Mouse (Mus musculus) forebrain, embryonic 12.5 days (tissue): ENCODE measurements around the gene Hyal4. TPM values are rescaled to one million over a fixed set of nuclear protein-coding genes. Genes with fewer than 3 reads are reported as not detected.

Source experiments
- ATAC-seq: fragments of 200-750 bp; cut with Nextera tagmentation; 2 replicates; pipeline ENCODE4 v1.8.0; 2017; ENCODE audit warnings: moderate TSS enrichment; ENCODE audit not compliant: low FRiP score
- H3K27ac ChIP-seq: fragments of 300-500 bp; sonication (generic); 2 replicates; pipeline ENCODE4 v1.5.1; 2016; ENCODE audit warnings: mild to moderate bottlenecking
- H3K27me3 ChIP-seq: fragments of 300-500 bp; sonication (generic); 2 replicates; pipeline ENCODE4 v1.6.1; 2016; ENCODE audit warnings: mild to moderate bottlenecking
- H3K36me3 ChIP-seq: fragments of 300-500 bp; sonication (generic); replicated peaks from 2 replicates; pipeline ENCODE4 v1.6.1; 2016; ENCODE audit warnings: mild to moderate bottlenecking
- H3K4me1 ChIP-seq: fragments of 300-500 bp; sonication (generic); 2 replicates; pipeline ENCODE4 v1.6.1; 2016
- H3K4me2 ChIP-seq: fragments of 300-500 bp; sonication (generic); 2 replicates; pipeline ENCODE4 v1.6.1; 2016; ENCODE audit warnings: mild to moderate bottlenecking, moderate library complexity
- H3K4me3 ChIP-seq: fragments of 300-500 bp; sonication (generic); replicated peaks from 2 replicates; pipeline ENCODE4 v1.5.1; 2016; ENCODE audit warnings: mild to moderate bottlenecking
- H3K9ac ChIP-seq: fragments of 300-500 bp; sonication (generic); 2 replicates; pipeline ENCODE4 v1.6.1; 2016; ENCODE audit warnings: mild to moderate bottlenecking
- H3K9me3 ChIP-seq: fragments of 300-500 bp; sonication (generic); 2 replicates; pipeline ENCODE4 v1.6.1; 2016
- WGBS: fragments of 180-500 bp; shearing (Covaris S2); methylation state at CpG from one replicate; pipeline ENCODE4 v1.1.7; 2016; 5-methylcytosine and 5-hydroxymethylcytosine counted together
- polyA plus RNA-seq: library from polyadenylated mRNA; unstranded; fragments of >200 nt; fragmentation: Nextera tagmentation; extraction: Ambion mirVana; gene quantifications from 2 replicates; pipeline ENCODE4 v1.2.1, GENCODE M21; 2016

Gene Hyal4
- polyA plus RNA-seq, result not detected in 2 replicates

DNA sequence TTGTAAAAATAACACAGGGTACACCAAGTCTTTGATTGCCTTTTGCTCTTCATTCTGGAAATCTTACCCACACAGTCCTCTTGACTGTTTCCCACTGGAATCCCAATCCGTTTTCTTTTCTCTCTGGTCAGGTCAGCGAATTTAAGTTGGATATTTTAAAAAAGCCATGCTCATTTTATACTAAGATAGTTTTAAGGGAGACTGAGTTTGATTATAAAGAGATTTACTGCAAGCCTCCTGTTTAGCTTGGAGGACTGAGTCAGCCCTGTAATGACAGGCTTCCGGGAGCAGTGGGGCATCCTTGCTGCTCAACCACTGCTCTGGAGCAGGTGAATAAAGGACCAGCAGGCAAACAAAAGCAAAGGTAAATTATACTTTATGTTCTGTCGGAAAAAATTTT lies at the start of gene Hyal4:
Hyal4 (plus strand) TSS at position 301 of the 400 bp plus-strand sequence.
- H3K36me3 ChIP-seq, result no peaks in the 10 kb centered on the region
- H3K4me3 ChIP-seq, result no peak within 1 kb of the TSS
- no peak within 1 kb of the TSS for H3K4me2 ChIP-seq
- no peak within 1 kb of the TSS for H3K9ac ChIP-seq
- WGBS, result 88% methylated on average over 4 of the region's 4 CpGs
- H3K27me3 ChIP-seq, result no peaks in the 10 kb centered on the region
- no peaks in the 10 kb centered on the region for H3K9me3 ChIP-seq
- no peaks in the 10 kb centered on the region for H3K4me1 ChIP-seq
- no peak within 1 kb of the TSS for H3K27ac ChIP-seq
- ATAC-seq, result no peak

DNA sequence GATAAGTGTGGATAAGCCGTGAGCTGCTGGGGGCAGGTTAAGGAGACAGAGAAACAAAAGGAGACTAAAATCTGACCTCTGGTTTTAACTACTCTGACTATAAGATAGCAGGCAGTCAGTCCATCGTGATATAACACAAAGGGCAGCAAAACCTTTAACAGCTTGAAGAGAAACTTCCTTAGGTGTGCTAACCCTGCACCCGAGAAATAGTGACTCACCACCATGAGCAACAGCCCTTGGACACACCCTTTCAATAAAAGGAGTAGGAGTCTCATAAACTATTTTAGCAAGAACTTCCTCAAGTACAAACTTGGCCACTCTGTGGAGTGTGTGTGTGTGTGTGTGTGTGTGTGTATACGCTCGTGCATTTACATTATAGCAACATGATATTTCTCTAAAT lies 41.0 kb upstream of the Hyal4 start:
- Histone ChIP-seq H3K4me2 (no peak overlapping the region), H3K9me3 (no peaks in the 10 kb centered on the region), H3K27me3 (no peaks in the 10 kb centered on the region), H3K9ac (no peak overlapping the region), H3K4me1 (no peaks in the 10 kb centered on the region), H3K4me3 (no peak overlapping the region), H3K36me3 (no peaks in the 10 kb centered on the region), H3K27ac (no peak overlapping the region)
- no peak for ATAC-seq
- WGBS, result 86% methylated on average over 5 of the region's 5 CpGs

DNA sequence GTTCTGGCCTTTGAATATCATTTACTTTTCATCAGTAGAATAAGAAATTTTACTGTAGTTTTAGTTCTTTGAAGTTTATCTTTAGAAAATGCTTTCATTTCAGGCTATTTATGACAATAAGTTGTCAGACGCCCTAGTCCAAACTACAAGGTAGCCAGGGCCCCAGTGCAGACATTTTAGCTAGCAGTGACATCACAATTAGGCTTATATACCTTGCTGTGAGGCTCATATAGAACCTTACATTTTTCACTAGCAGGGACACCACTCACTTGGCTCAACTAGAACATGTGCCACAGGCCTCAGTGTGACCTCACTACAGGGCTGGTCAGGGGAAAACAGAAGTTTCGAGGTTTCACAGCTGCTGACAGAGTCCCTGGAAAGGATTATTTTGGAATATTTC lies 40.6 kb upstream of the Hyal4 start:
- no peak overlapping the region for H3K4me3 ChIP-seq
- no peaks in the 10 kb centered on the region for H3K36me3 ChIP-seq
- WGBS, result 88% methylated on average over 2 of the region's 2 CpGs
- no peak for ATAC-seq
- no peak overlapping the region for H3K4me2 ChIP-seq
- H3K9me3 ChIP-seq, result no peaks in the 10 kb centered on the region
- H3K27me3 ChIP-seq, result no peaks in the 10 kb centered on the region
- no peak overlapping the region for H3K27ac ChIP-seq
- H3K4me1 ChIP-seq, result no peaks in the 10 kb centered on the region
- H3K9ac ChIP-seq, result no peak overlapping the region

DNA sequence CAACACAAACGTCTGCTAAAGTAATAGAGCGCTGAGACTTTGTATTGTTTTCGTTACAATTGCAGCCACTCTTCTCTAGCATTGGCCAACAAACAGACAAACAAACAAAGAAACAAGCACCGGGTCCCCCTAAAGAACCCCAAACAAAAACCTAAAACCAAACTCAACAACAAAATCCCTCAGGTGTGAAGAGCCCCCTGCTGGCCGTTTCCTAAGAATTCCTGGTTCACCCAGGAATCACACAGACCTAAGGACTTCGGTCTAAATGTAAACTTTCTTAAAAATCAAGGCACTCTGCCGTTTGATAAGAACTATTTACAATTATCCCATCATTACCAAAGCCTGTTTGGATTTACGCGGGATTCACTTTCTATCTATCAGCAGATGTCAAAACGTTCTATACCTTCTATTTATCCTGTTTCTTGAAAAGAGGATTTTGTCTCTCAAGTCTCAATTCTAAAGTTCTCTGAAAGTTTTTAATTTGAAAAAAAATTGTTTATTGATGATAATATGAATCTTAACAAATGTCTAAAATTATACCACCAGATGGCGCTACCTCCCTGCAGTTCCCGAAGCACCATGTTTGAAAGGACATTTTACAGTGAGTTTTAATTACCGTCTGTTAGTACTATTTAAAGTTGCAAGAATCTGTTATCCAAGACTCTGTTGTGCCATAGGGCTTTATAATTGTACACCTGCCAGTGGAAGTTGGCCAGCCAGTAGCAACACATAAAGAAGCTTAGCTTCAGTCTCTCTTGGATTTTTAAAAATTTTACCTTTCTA lies 26.6 kb upstream of the Hyal4 start:
- Histone ChIP-seq H3K4me1 (no peaks in the 10 kb centered on the region), H3K27me3 (no peaks in the 10 kb centered on the region), H3K4me2 (no peak overlapping the region), H3K4me3 (no peak overlapping the region), H3K9me3 (no peaks in the 10 kb centered on the region), H3K27ac (no peak overlapping the region), H3K36me3 (no peaks in the 10 kb centered on the region), H3K9ac (no peak overlapping the region)
- 32% methylated on average over 13 of the region's 13 CpGs for WGBS
- peak; percentile 46; the same call in 1 of the 2 replicates for ATAC-seq

DNA sequence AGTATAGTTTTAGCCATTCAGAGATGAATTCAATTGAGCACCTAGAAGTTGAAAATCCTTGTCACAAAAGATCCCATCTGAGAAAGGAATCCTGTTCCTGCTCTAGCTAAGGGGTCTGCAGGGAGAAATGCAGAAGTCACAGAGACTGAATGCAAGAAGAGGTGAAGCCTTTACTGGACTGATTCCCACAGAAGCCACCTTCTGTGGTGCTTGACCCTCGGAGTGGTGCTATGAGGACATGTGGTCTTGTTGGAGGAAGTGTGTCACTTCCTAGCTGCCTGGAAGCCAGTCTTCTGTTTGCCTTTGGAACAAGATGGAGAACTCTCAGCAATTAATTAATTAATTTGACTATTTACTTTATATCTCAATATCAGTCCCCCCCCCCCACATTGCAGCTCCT lies 20.0 kb upstream of the Hyal4 start:
- Histone ChIP-seq H3K36me3 (no peaks in the 10 kb centered on the region), H3K27ac (no peak overlapping the region), H3K9ac (no peak overlapping the region), H3K9me3 (no peaks in the 10 kb centered on the region), H3K27me3 (no peaks in the 10 kb centered on the region), H3K4me2 (no peak overlapping the region), H3K4me3 (no peak overlapping the region), H3K4me1 (no peaks in the 10 kb centered on the region)
- no peak for ATAC-seq
- 84% methylated on average over 1 of the region's 1 CpGs for WGBS

DNA sequence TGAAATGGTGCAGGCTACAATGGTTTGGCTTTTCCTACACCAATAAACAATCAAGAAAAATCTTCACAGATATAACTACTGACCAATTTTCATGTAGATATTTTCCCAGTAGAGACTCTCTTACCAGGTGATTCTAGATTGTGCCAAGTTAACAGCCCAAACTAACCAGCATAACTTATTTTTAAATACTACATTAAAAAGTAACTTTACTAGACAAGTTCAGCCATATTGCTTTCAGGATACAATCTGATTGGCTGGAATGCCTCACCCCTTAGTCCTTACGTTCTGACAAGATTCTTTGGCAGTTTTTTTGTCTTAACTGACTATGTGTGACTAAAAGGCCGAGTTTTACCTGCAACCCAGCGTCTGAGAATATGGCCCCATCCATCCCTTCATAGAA lies 15.2 kb upstream of the Hyal4 start, which contains the start of gene Hyal6:
Hyal6 (plus strand) TSS at position 301 of the 400 bp plus-strand sequence.
- no peak within 1 kb of the TSS for H3K4me3 ChIP-seq
- no peak within 1 kb of the TSS for H3K9ac ChIP-seq
- H3K4me1 ChIP-seq, result no peaks in the 10 kb centered on the region
- no peaks in the 10 kb centered on the region for H3K9me3 ChIP-seq
- no peak within 1 kb of the TSS for H3K27ac ChIP-seq
- no peak within 1 kb of the TSS for H3K4me2 ChIP-seq
- H3K36me3 ChIP-seq, result no peaks in the 10 kb centered on the region
- 85% methylated on average over 3 of the region's 3 CpGs for WGBS
- ATAC-seq, result no peak
- H3K27me3 ChIP-seq, result no peaks in the 10 kb centered on the region

DNA sequence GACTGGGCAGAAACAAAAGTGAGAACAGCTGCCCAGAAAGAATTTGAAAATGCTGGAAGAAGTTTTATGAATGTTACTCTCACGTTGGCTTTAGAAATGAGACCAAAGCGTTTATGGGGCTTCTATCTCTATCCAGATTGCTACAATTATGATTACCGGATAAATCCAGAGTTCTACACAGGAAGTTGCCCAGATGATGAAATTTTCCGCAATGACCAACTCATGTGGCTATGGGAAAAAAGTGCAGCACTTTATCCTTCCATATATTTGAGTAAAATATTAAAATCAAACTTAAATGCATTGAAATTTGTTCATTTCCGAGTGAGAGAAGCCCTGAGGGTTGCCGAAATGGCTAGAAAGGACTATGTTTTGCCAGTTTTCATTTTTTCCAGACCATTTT lies 13.6 kb upstream of the Hyal4 start:
- Histone ChIP-seq H3K4me3 (no peak overlapping the region), H3K27me3 (no peaks in the 10 kb centered on the region), H3K4me1 (no peaks in the 10 kb centered on the region), H3K9ac (no peak overlapping the region), H3K36me3 (no peaks in the 10 kb centered on the region), H3K27ac (no peak overlapping the region), H3K4me2 (no peak overlapping the region), H3K9me3 (no peaks in the 10 kb centered on the region)
- ATAC-seq, result no peak
- WGBS, result 89% methylated on average over 6 of the region's 6 CpGs

DNA sequence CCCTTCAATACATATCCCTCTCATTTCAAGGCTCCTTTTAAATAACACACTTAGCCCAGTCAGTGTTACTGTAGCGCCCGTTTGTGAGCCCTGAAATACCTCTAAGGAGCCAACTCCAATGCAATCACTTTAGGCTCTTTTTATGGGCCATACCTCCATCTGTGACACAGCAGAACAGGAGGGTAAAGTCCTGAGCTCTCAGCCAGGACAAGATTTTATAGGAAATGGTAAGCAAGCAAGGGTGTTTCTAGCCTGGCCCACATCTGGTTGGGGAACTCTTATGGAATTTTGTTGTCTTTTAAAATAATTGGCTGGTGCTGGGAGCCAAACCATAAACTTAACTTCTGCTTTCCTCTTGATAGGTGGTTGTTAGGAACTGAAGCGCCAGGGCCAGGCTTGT lies 11.2 kb downstream of the Hyal4 start:
- no peaks in the 10 kb centered on the region for H3K36me3 ChIP-seq
- no peak overlapping the region for H3K27ac ChIP-seq
- no peak for ATAC-seq
- 88% methylated on average over 3 of the region's 3 CpGs for WGBS
- H3K4me2 ChIP-seq, result no peak overlapping the region
- no peaks in the 10 kb centered on the region for H3K27me3 ChIP-seq
- no peaks in the 10 kb centered on the region for H3K9me3 ChIP-seq
- H3K4me1 ChIP-seq, result no peaks in the 10 kb centered on the region
- H3K4me3 ChIP-seq, result no peak overlapping the region
- H3K9ac ChIP-seq, result no peak overlapping the region

DNA sequence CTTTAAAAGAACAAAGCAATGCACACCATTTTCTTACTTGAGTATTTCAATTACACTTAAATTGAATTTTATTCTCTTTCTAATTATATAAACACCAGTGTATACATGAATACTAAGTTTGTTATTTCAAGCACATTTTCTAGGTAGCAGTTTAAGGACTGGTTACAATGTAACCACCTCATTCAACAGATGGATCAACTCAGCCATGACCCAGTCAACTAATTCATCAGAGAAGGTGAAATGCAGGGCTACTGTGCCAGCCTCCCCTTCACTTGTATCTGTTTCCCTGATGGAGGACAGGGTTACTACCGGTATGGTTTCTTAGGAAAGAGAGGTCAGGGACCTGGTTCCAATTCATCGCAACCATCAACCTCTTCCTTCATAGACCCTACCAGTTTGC lies 18.1 kb downstream of the Hyal4 start:
- H3K4me3 ChIP-seq, result no peak overlapping the region
- H3K27me3 ChIP-seq, result no peaks in the 10 kb centered on the region
- no peak overlapping the region for H3K4me2 ChIP-seq
- WGBS, result 83% methylated on average over 2 of the region's 2 CpGs
- H3K27ac ChIP-seq, result no peak overlapping the region
- ATAC-seq, result no peak
- H3K9ac ChIP-seq, result no peak overlapping the region
- H3K4me1 ChIP-seq, result no peaks in the 10 kb centered on the region
- no peaks in the 10 kb centered on the region for H3K9me3 ChIP-seq
- no peaks in the 10 kb centered on the region for H3K36me3 ChIP-seq

DNA sequence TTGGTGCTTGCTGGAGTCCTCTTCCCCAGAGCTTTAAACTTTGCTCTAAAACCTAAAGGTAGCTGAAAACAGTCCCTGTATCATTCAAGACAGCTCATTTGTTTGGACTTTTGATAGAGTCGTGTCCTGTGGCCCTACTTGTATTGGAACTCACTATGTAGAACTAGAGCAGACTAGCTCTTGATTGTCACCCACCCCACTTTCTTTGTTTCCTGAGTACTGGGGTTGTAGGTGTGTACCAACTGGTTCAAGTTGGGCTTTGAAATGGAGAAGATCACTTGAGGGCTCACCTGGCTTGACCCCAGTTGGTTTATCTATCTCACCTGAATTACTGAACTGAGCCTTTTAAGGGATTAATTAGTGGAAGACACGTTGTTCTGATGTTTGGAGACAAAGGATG lies 31.1 kb downstream of the Hyal4 start:
- H3K27ac ChIP-seq, result no peak overlapping the region
- H3K27me3 ChIP-seq, result no peaks in the 10 kb centered on the region
- no peak for ATAC-seq
- 58% methylated on average over 2 of the region's 2 CpGs for WGBS
- no peak overlapping the region for H3K4me2 ChIP-seq
- H3K9ac ChIP-seq, result no peak overlapping the region
- no peak overlapping the region for H3K4me3 ChIP-seq
- H3K36me3 ChIP-seq, result no peaks in the 10 kb centered on the region
- H3K9me3 ChIP-seq, result no peaks in the 10 kb centered on the region
- H3K4me1 ChIP-seq, result no peaks in the 10 kb centered on the region

DNA sequence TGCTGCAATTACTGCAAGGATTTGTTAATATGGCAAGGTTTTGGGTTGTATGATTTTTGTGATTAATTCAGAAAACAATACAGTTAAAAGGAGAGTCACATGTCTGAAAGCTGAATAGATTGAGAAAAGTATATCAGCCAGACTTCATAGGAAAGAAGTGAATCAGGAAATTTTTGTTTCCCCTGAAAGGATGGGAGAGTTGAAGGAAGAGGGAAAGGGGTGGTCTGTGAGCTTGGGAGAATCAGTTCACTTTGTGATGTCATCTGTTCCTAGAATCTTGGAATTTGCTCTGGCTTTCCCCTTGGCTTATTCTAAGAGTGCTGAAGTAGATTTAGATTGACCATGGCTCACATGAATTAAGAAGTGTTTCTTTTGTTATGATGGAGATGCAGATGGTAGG lies 42.8 kb downstream of the Hyal4 start, which contains the start of gene Spam1:
Spam1 (plus strand) TSS at position 301 of the 400 bp plus-strand sequence.
- H3K27me3 ChIP-seq, result no peaks in the 10 kb centered on the region
- H3K36me3 ChIP-seq, result no peaks in the 10 kb centered on the region
- no peaks in the 10 kb centered on the region for H3K4me1 ChIP-seq
- H3K27ac ChIP-seq, result no peak within 1 kb of the TSS
- no peak for ATAC-seq
- no peak within 1 kb of the TSS for H3K4me2 ChIP-seq
- H3K9ac ChIP-seq, result no peak within 1 kb of the TSS
- no peak within 1 kb of the TSS for H3K4me3 ChIP-seq
- H3K9me3 ChIP-seq, result no peaks in the 10 kb centered on the region
